In the genomic region with DNA sequence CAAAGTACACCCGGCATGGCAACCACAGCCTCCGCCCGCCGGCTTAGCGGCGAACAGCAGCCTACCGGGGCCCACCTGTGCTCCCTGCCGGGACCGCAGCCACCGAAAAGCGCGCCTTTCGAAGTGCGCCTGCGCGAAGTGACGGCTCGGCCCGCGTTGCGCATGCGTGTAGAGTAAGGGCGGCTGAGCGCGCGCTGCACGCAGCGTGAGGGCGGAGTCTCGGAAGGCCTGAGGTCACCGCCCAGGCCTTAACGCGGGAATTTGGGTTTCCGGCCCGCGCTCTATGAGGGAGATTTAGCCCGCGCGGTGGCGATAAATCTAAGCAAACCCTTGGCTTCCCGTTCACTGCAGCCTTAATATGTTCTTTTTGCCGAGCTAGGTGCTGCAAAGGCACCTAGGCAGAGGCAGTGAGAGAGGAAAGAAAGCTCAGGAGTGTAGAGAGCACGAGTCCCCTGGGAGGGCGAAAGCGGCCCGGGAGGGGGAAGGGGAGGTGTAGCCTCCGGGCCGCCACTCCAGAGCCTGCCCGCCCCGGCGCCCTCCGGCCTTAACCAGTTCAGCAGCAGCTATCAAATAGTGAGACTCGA, we compare ENCODE assay signal across 1 mouse cellular context.
A peak's percentile ranks its signal among the peaks of the same experiment; 100 is the strongest.
TF ChIP-seq lines count a peak whose summit lies in the region.

A gene (minus strand): TSS at position 143 of the 584 bp plus-strand sequence.

TF ChIP-seq in MEL, 35 proteins besides CTCF, POLR2A, EP300 and RAD21 (continued from another document):
- TF ChIP-seq MEF2A (IDR thresholded peaks at IDR 0.05; ENCODE audit: extremely low read depth, insufficient replicate concordance, low read depth, low read length, poor library complexity, severe bottlenecking) (no peak), ZKSCAN1 (IDR thresholded peaks at IDR 0.05; ENCODE audit: low read depth, low read length) (no peak), CHD1 (IDR thresholded peaks at IDR 0.05; ENCODE audit: low read depth, low read length) (0 out of 2 replicates have a peak, but pooled peaks have one; percentile 79), E2F4 (IDR thresholded peaks at IDR 0.05; ENCODE audit: borderline replicate concordance, low read depth, low read length) (peak; percentile 98), TBP (IDR thresholded peaks at IDR 0.05; ENCODE audit: low read depth, low read length) (peak; percentile 63), KAT2A (conservative IDR thresholded peaks at IDR 0.05; ENCODE audit: low read depth, low read length) (peak; percentile 28; the same call in 1 of the 2 replicates), NRF1 (IDR thresholded peaks at IDR 0.05; ENCODE audit: insufficient read depth, low read depth, low read length, poor library complexity, severe bottlenecking) (peak; percentile 95), SIN3A (IDR thresholded peaks at IDR 0.05; ENCODE audit: low read length) (0 out of 2 replicates have a peak, but pooled peaks have one; percentile 62), ZMIZ1 (IDR thresholded peaks at IDR 0.05; ENCODE audit: low read depth, low read length) (0 out of 2 replicates have a peak, but pooled peaks have one; percentile 57), ZC3H11A (IDR thresholded peaks at IDR 0.05; ENCODE audit: low read depth, low read length) (no peak), ETS1 (IDR thresholded peaks at IDR 0.05; ENCODE audit: low read depth, low read length) (no peak; the same call in 1 of the 2 replicates)
